Mouse (Mus musculus) lung, postnatal 0 days (tissue): Measurements from ENCODE around the gene Ing4. TPM values are rescaled to one million over a fixed set of nuclear protein-coding genes. Genes with fewer than 3 reads are reported as not detected.
A peak's percentile ranks its signal among the peaks of the same experiment; 100 is the strongest.
"Not testable (repeated sequence)": the region's sequence is repeated elsewhere in the genome, so short reads cannot be mapped to it uniquely, and the experiment has no call there.

Experiments
- ATAC-seq: fragments of 200-750 bp; cut with Nextera tagmentation; 2 replicates; pipeline ENCODE4 v1.8.0; 2017; ENCODE audit warnings: moderate library complexity
- DNase-seq: peaks from one replicate; pipeline ENCODE4 v3.0.0-alpha.2; 2016; ENCODE audit warnings: low spot score
- H3K27ac ChIP-seq: fragments of 300-500 bp; sonication (generic); 2 replicates; pipeline ENCODE4 v1.5.1; 2014; ENCODE audit warnings: antibody characterized with exemption, mild to moderate bottlenecking, low read length, mixed read lengths
- H3K27me3 ChIP-seq: fragments of 300-500 bp; sonication (generic); replicated peaks from 2 replicates; pipeline ENCODE4 v1.6.1; 2014; ENCODE audit warnings: low read length, mixed read lengths; ENCODE audit not compliant: insufficient read depth
- H3K36me3 ChIP-seq: fragments of 300-500 bp; sonication (generic); 2 replicates; pipeline ENCODE4 v1.6.1; 2014; ENCODE audit warnings: low read length, mixed read lengths; ENCODE audit not compliant: insufficient read depth
- H3K4me1 ChIP-seq: fragments of 300-500 bp; sonication (generic); 2 replicates; pipeline ENCODE4 v1.6.1; 2014; ENCODE audit warnings: antibody characterized with exemption, low read depth, low read length, mixed read lengths; ENCODE audit not compliant: insufficient read depth
- H3K4me2 ChIP-seq: fragments of 300-500 bp; sonication (generic); replicated peaks from 2 replicates; pipeline ENCODE4 v1.6.1; 2014; ENCODE audit warnings: low read depth, mild to moderate bottlenecking, low read length, moderate library complexity, mixed read lengths
- H3K4me3 ChIP-seq: fragments of 300-500 bp; sonication (generic); 2 replicates; pipeline ENCODE4 v1.5.1; 2014; ENCODE audit warnings: low read depth, low read length
- H3K9ac ChIP-seq: fragments of 300-500 bp; sonication (generic); replicated peaks from 2 replicates; pipeline ENCODE4 v1.6.1; 2014; ENCODE audit warnings: low read depth, mild to moderate bottlenecking
- H3K9me3 ChIP-seq: fragments of 300-500 bp; sonication (generic); 2 replicates; pipeline ENCODE4 v1.6.1; 2016; ENCODE audit warnings: low read length, mixed read lengths
- CTCF ChIP-seq: IDR thresholded peaks from 2 replicates; pipeline ENCODE4 v1.5.1; 2016; ENCODE audit warnings: antibody characterized with exemption, mild to moderate bottlenecking
- EP300 ChIP-seq: IDR thresholded peaks from 2 replicates; pipeline ENCODE4 v1.6.1; 2016; ENCODE audit warnings: antibody characterized with exemption, mild to moderate bottlenecking, control low read depth
- WGBS: fragments of 180-500 bp; shearing (Covaris S2); extraction: QIAGEN DNeasy Blood & Tissue Kit; methylation state at CpG from one replicate; pipeline ENCODE4 v1.1.7; 2014; 5-methylcytosine and 5-hydroxymethylcytosine counted together
- polyA plus RNA-seq: library from polyadenylated mRNA; unstranded; fragments of >200 nt; fragmentation: Nextera tagmentation; extraction: Ambion mirVana; gene quantifications from 2 replicates; pipeline ENCODE4 v1.2.1, GENCODE M21; 2015

Gene Ing4
- polyA plus RNA-seq, 1 experiment from 2014 or later, result 100 TPM

- DNase-seq, result no peak
- Histone ChIP-seq H3K27me3 (no peaks in the 10 kb centered on the region), H3K36me3 (peaks cover 49% of the 10 kb centered on the region), H3K27ac (no peak within 1 kb of the TSS), H3K4me2 (no peak within 1 kb of the TSS), H3K9ac (no peak within 1 kb of the TSS), H3K4me3 (no peak within 1 kb of the TSS), H3K9me3 (no peaks in the 10 kb centered on the region), H3K4me1 (no peaks in the 10 kb centered on the region)
- ATAC-seq, result no peak
- WGBS, result 38% methylated on average over 20 of the region's 20 CpGs
- no peak for TF ChIP-seq EP300
- TF ChIP-seq CTCF, result no peak
Measured at GRCm38 (mm10) chr6:125049678-125050077, 10.1 kb downstream of the Ing4 start, which contains the start of gene Acrbp. Gene Acrbp, plus strand, starts transcription at chr6:125049689.

DNA sequence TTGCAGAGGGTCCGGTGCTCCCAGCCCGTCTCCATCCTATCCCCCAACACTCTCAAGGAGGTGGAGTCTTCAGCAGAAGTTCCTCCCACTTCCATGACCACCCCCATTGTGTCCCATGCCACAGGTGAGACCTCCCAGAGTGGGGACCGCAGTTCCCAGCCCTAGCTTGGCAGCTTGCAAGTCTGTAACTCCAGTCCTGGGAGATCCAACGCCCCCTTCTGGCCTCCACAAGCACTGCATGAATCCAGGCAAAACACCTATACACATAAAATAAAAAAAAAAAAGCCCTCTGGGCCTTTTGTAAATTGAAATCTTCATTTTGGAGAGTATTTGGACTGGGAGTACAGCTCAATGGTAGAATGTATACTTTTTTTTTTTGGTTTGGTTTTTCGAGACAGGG, 11.7 kb downstream of the Ing4 start:
- 61% methylated on average over 5 of the region's 5 CpGs for WGBS
- Histone ChIP-seq H3K4me2 (no peak overlapping the region), H3K9me3 (no peaks in the 10 kb centered on the region), H3K27me3 (no peaks in the 10 kb centered on the region), H3K4me1 (no peaks in the 10 kb centered on the region), H3K36me3 (peaks cover 44% of the 10 kb centered on the region), H3K9ac (no peak overlapping the region), H3K27ac (no peak overlapping the region), H3K4me3 (no peak overlapping the region)
- TF ChIP-seq CTCF, result peak; percentile 55
- TF ChIP-seq EP300, result no peak
- no peak for DNase-seq
- ATAC-seq, result no peak

DNA sequence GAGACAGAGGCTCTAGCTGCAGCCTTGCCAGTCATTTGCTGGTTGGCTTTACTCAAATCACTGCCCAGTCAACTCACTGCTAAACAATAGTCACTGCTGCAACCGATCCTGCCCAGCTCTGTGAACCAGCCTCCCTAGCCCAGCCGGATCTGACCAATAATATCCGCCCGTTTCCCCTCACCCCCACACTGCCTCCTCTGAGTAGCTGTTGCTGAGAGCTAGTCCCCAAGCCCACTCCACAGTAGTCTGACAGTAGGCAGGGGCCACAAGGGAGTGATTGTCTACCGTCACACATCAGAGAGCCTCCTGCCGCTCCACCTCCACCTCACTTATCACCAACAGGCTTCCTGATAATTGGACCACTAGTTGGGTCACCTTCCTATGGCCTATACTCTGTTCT, 21.9 kb downstream of the Ing4 start:
- 25% methylated on average over 6 of the region's 6 CpGs for WGBS
- TF ChIP-seq CTCF (no peak), EP300 (no peak)
- no peaks in the 10 kb centered on the region for H3K27me3 ChIP-seq
- no peak overlapping the region for H3K9ac ChIP-seq
- H3K4me2 ChIP-seq, result no peak overlapping the region
- DNase-seq (no peak), ATAC-seq (no peak)
- 0 out of 2 replicates have a peak, but pooled peaks cover 3% of the 10 kb centered on the region for H3K36me3 ChIP-seq
- no peak overlapping the region for H3K4me3 ChIP-seq
- no peak overlapping the region for H3K27ac ChIP-seq
- no peaks in the 10 kb centered on the region for H3K9me3 ChIP-seq
- H3K4me1 ChIP-seq, result no peaks in the 10 kb centered on the region

DNA sequence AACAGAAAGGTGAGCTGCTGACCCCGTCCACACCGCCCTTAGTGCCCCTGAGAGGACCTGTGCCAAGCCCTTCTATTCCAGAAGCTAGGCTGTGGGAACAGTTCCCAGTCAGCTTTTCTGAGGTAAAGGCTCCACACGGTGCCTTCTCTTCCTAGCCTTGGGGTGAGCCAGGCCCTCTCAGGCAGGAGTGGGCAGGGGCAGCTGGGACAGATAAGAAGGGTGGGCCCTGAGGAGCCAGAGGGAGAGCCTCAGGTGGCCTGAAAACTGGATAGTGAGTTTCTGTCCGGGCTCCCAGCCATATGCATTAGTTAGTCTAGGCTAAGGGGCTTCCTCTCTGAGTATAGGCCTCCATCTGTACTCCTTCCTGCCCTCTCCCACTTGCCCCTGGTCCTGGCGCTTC, 23.0 kb downstream of the Ing4 start:
- WGBS, result 72% methylated on average over 5 of the region's 5 CpGs
- DNase-seq (no peak), ATAC-seq (no peak)
- Histone ChIP-seq H3K9me3 (no peaks in the 10 kb centered on the region), H3K4me2 (no peak overlapping the region), H3K4me3 (no peak overlapping the region), H3K9ac (no peak overlapping the region), H3K4me1 (no peaks in the 10 kb centered on the region), H3K27ac (no peak overlapping the region), H3K36me3 (no peaks in the 10 kb centered on the region), H3K27me3 (no peaks in the 10 kb centered on the region)
- no peak for TF ChIP-seq EP300

DNA sequence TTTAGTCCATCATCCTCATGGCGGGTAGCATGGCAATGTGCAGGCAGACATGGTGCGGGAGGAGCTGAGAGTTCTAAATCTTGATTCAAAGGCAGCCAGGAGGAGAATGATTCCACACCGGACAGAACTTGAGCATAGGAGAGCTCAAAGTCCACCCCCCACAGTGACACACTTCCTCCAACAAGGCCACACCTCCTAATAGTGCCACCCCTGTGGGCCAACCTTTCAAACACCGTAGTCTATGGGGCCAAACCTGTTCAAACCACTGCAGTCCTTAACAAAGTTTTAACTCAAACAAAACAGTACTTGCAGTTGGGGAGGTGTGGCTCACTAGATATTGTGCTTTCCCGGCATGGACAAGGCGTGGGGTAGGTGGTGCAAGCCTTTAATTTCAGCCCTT, 24.3 kb downstream of the Ing4 start:
- Histone ChIP-seq H3K36me3 (no peaks in the 10 kb centered on the region), H3K4me1 (no peaks in the 10 kb centered on the region), H3K27ac (no peak overlapping the region), H3K9me3 (no peaks in the 10 kb centered on the region), H3K27me3 (no peaks in the 10 kb centered on the region), H3K9ac (no peak overlapping the region), H3K4me3 (no peak overlapping the region), H3K4me2 (no peak overlapping the region)
- DNase-seq (no peak), ATAC-seq (no peak)
- TF ChIP-seq EP300 (no peak), CTCF (no peak)
- 65% methylated on average over 6 of the region's 6 CpGs for WGBS

- H3K9me3 ChIP-seq, DNase-seq, H3K9ac ChIP-seq, ATAC-seq, H3K27ac ChIP-seq, H3K4me2 ChIP-seq, H3K36me3 ChIP-seq, H3K27me3 ChIP-seq, H3K4me1 ChIP-seq, H3K4me3 ChIP-seq: not testable (repeated sequence)
- WGBS, result no CpG with 5 or more reads among the region's 1 CpGs
Measured at GRCm38 (mm10) chr6:125065223-125065622, 25.7 kb downstream of the Ing4 start.

GRCm38 (mm10) chr6:125067571-125067995, 28.0 kb downstream of the Ing4 start, which contains the start of gene Lpar5:
Gene Lpar5, plus strand, starts transcription at chr6:125067920.
- H3K27me3 ChIP-seq, result no peaks in the 10 kb centered on the region
- no peak within 1 kb of the TSS for H3K4me2 ChIP-seq
- H3K9me3 ChIP-seq, result no peaks in the 10 kb centered on the region
- ATAC-seq (no peak), DNase-seq (no peak)
- no peak for TF ChIP-seq CTCF
- TF ChIP-seq EP300, result no peak
- no peak within 1 kb of the TSS for H3K27ac ChIP-seq
- no peak within 1 kb of the TSS for H3K4me3 ChIP-seq
- H3K4me1 ChIP-seq, result no peaks in the 10 kb centered on the region
- no peaks in the 10 kb centered on the region for H3K36me3 ChIP-seq
- H3K9ac ChIP-seq, result no peak within 1 kb of the TSS
- WGBS, result 54% methylated on average over 8 of the region's 8 CpGs
